Mouse (Mus musculus) spleen, adult 2 months (tissue): ENCODE measurements around the gene Fmnl3.

ENCODE experiments used
- CTCF ChIP-seq: fragments of 200-500 bp; IDR thresholded peaks from 2 replicates; pipeline ENCODE4 v1.5.1; 2011; ENCODE audit warnings: mild to moderate bottlenecking, inconsistent platforms; ENCODE audit not compliant: insufficient read depth, insufficient read length, insufficient replicate concordance; ENCODE audit errors: extremely low read depth
- POLR2A ChIP-seq: fragments of 200-500 bp; IDR thresholded peaks from 2 replicates; pipeline ENCODE4 v1.6.1; 2011; ENCODE audit warnings: low read depth, low read length, inconsistent platforms

GRCm38 (mm10) chr15:99384071-99384470, 13.8 kb upstream of the Fmnl3 start:
- TF ChIP-seq CTCF (no peak), POLR2A (no peak)
